Mouse (Mus musculus) cerebellum, postnatal 10 days (tissue): ENCODE measurements at regions not wholly inside any gene's neighbourhood (a gene's known extent, or its start where the extent isn't known, plus 50 kb on each side); places are given as distances from the start of the nearest gene placed in this dataset.

ENCODE experiments used
- DNase-seq, 2 experiments: peaks; one replicate each; pipeline ENCODE4 v3.0.0; 2021; ENCODE audit warnings: mixed read lengths in 2 of 2

GRCm38 (mm10) chr3:157842872-157843271, 82.0 kb downstream of the Cth start:
- DNase-seq = no peak

- DNase-seq = no peak
Observed at GRCm38 (mm10) chr3:157841164-157841719, 83.6 kb downstream of the Cth start.

- no peak for DNase-seq
Observed at GRCm38 (mm10) chr3:157804307-157804706, 120.6 kb downstream of the Cth start.

- no peak for DNase-seq
Observed at GRCm38 (mm10) chr3:157803356-157803755, 121.5 kb downstream of the Cth start.

GRCm38 (mm10) chr3:157787559-157788256, 137.2 kb downstream of the Cth start:
- peak in 1 of 2 experiments; percentile 10 for DNase-seq

- DNase-seq = no peak
Observed at GRCm38 (mm10) chr3:157781071-157781470, 143.8 kb downstream of the Cth start.

- DNase-seq = no peak
Observed at GRCm38 (mm10) chr3:157777779-157778178, 147.1 kb downstream of the Cth start.

- DNase-seq = no peak
Observed at GRCm38 (mm10) chr3:157763487-157764199, 161.2 kb downstream of the Cth start.

GRCm38 (mm10) chr3:157759856-157760255, 165.0 kb downstream of the Cth start:
- no peak for DNase-seq

- DNase-seq = no peak
Observed at GRCm38 (mm10) chr3:157754826-157755225, 170.1 kb downstream of the Cth start.

GRCm38 (mm10) chr3:157750266-157750665, 174.6 kb downstream of the Cth start:
- DNase-seq = peak; percentile 3 to 4

GRCm38 (mm10) chr3:157748395-157749037, 176.4 kb downstream of the Cth start:
- DNase-seq = peak; percentile 35 to 37

GRCm38 (mm10) chr3:157743000-157743399, 176.3 kb downstream of the Ptger3 start:
- no peak for DNase-seq

- DNase-seq = no peak
Observed at GRCm38 (mm10) chr3:157739628-157740294, 173.1 kb downstream of the Ptger3 start.

GRCm38 (mm10) chr3:157732136-157732940, 165.6 kb downstream of the Ptger3 start:
- DNase-seq = no peak

GRCm38 (mm10) chr3:157729711-157730367, 163.1 kb downstream of the Ptger3 start:
- DNase-seq = no peak

- no peak for DNase-seq
Observed at GRCm38 (mm10) chr3:157724542-157724941, 157.8 kb downstream of the Ptger3 start.

GRCm38 (mm10) chr3:157723184-157723583, 156.5 kb downstream of the Ptger3 start:
- no peak for DNase-seq

- DNase-seq = peak; percentile 85 to 90
Observed at GRCm38 (mm10) chr3:157717313-157717921, 150.7 kb downstream of the Ptger3 start.

- DNase-seq = no peak
Observed at GRCm38 (mm10) chr3:157714023-157714422, 147.3 kb downstream of the Ptger3 start.

GRCm38 (mm10) chr3:157710790-157711381, 144.2 kb downstream of the Ptger3 start:
- DNase-seq = no peak
